Mouse (Mus musculus) lung, adult 2 months (tissue): ENCODE data around the gene Klhl29. TPM values are rescaled to one million over a fixed set of nuclear protein-coding genes. Genes with fewer than 3 reads are reported as not detected.

Experiments used
- DNase-seq: peaks from one replicate; pipeline ENCODE4 v3.0.0; 2022
- H3K4me1 ChIP-seq: fragments of 200-500 bp; 2 replicates; pipeline ENCODE4 v1.6.1; 2011; ENCODE audit warnings: low read length; ENCODE audit not compliant: control insufficient read depth, insufficient read depth
- H3K4me3 ChIP-seq: fragments of 200-500 bp; replicated peaks from 2 replicates; pipeline ENCODE3; 2011; ENCODE audit warnings: low read depth, mild to moderate bottlenecking, control low read depth, low read length; ENCODE audit errors: extremely low read depth
- CTCF ChIP-seq: fragments of 200-500 bp; IDR thresholded peaks from 2 replicates; pipeline ENCODE4 v1.5.1; 2011; ENCODE audit warnings: mild to moderate bottlenecking, low read length, control low read depth; ENCODE audit not compliant: insufficient read depth
- POLR2A ChIP-seq: fragments of 200-500 bp; IDR thresholded peaks from 2 replicates; pipeline ENCODE4 v1.6.1; 2011; ENCODE audit warnings: low read depth, mild to moderate bottlenecking, control low read depth, low read length, borderline replicate concordance; ENCODE audit errors: extremely low read depth
- WGBS: fragments of 180-500 bp; shearing (Covaris S2); methylation state at CpG from one replicate; pipeline ENCODE4 v1.1.7; 2018; 5-methylcytosine and 5-hydroxymethylcytosine counted together
- polyA plus RNA-seq: library from polyadenylated mRNA; depleted of rRNA; stranded (reverse); fragments of >200 nt; gene quantifications from 2 replicates; pipeline ENCODE4 v1.2.3, GENCODE M21; 2012

The Klhl29 gene
- polyA plus RNA-seq, 1 experiment: 4.6 TPM

GRCm38 (mm10) chr12:5279873-5280272 lies 95.6 kb downstream of the Klhl29 start:
- no peak for TF ChIP-seq POLR2A
- TF ChIP-seq CTCF: no peak
- Histone ChIP-seq H3K4me3 (no peak overlapping the region), H3K4me1 (no peaks in the 10 kb centered on the region)
- WGBS: 50% methylated on average over 1 of the region's 1 CpGs
- DNase-seq: no peak

- no peaks in the 10 kb centered on the region for H3K4me1 ChIP-seq
- whole genome bisulfite sequencing: 11% methylated on average over 9 of the region's 9 CpGs
- no peak for TF ChIP-seq CTCF
- TF ChIP-seq POLR2A: no peak
- peak; percentile 74 for DNase-seq
- H3K4me3 ChIP-seq: no peak overlapping the region
Observed at GRCm38 (mm10) chr12:5277028-5277427, 98.5 kb downstream of the Klhl29 start.

- WGBS: 76% methylated on average over 6 of the region's 6 CpGs
- TF ChIP-seq POLR2A: no peak
- no peak for TF ChIP-seq CTCF
- no peaks in the 10 kb centered on the region for H3K4me1 ChIP-seq
- no peak for DNase-seq
- no peak overlapping the region for H3K4me3 ChIP-seq
Observed at GRCm38 (mm10) chr12:5275507-5275936, 100.0 kb downstream of the Klhl29 start.

DNA sequence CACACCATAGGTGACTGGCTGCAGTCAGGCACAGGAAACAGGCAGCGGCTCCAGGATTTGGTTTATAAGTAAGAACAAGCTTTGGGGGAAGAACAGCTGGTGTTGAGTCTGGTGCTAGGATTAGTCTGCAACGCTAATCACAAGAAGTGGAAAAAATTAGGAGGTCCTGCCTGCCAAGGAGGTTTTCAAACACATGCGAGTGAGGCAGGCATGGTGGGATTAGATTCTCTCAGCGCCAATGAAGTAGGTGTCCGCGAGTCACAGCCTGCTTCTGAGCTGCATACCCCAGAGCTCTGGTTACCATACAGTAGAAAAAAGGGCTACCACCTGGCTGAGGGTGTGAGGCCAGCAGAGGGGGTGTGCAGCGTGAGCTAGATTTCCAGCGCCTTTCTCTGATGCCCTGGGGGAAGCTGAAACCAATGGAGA lies 101.0 kb downstream of the Klhl29 start:
- WGBS: 78% methylated on average over 8 of the region's 8 CpGs
- no peak for DNase-seq
- TF ChIP-seq CTCF: no peak
- TF ChIP-seq POLR2A: no peak
- no peaks in the 10 kb centered on the region for H3K4me1 ChIP-seq
- no peak overlapping the region for H3K4me3 ChIP-seq

DNA sequence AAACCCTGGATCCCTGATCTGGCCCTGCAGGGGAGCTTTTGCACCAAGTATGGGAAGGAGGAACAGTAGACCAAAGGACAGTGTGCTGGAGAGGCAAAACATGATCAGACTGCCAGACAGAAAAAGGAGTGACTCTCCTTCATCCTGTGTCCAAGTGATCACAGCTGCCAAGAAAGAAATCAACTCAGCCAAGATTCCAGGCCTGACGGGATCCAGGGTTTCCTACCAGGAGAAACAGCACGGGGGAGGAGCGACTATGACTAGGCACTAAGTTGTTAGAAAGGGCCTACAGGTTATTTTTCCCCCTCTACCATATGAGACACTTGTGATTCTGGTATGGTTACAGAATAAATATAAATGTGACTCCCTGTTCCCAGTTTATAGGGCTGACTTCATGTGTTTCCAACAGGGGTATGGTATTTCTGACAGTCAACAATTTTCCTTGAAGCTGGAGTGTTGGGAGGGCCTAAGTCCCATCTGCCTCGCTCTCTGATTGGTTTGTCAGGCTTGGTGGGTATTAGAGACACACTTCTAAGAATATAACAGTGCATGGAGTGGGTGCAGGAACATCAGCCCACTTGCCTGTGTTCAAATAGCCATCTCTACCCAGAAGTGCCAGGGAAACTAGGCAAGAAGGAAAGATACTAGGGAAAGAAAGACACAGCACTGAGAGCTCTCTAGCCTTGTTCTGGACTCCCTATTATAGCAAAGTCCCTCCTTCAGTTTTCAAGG lies 102.0 kb downstream of the Klhl29 start:
- H3K4me3 ChIP-seq: no peak overlapping the region
- no peak for DNase-seq
- 0 out of 2 replicates have a peak, but pooled peaks cover under 1% of the 10 kb centered on the region for H3K4me1 ChIP-seq
- TF ChIP-seq CTCF (no peak), POLR2A (no peak)
- 48% methylated on average over 4 of the region's 4 CpGs for WGBS

DNA sequence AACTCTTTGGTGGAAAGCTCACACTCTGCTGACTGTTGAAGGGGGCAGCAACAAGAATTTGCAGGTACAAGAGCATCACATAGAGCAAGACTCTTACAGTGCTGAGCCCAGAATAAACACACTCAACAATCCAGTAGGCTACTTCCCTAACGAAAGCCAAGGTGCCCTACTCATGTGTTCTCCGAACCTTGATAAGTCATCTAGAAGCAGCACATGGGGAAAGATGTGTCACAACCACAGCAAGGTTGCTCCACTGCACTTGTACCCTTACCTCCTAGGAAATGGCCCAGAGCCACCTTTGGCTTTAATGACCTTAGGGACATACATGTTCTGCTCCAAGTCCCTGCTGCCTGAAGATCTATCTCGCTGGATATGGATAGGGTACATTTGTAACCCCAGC lies 105.0 kb downstream of the Klhl29 start:
- 74% methylated on average over 3 of the region's 3 CpGs for WGBS
- no peak for DNase-seq
- TF ChIP-seq CTCF: no peak
- Histone ChIP-seq H3K4me1 (0 out of 2 replicates have a peak, but pooled peaks cover 2% of the 10 kb centered on the region), H3K4me3 (no peak overlapping the region)

DNA sequence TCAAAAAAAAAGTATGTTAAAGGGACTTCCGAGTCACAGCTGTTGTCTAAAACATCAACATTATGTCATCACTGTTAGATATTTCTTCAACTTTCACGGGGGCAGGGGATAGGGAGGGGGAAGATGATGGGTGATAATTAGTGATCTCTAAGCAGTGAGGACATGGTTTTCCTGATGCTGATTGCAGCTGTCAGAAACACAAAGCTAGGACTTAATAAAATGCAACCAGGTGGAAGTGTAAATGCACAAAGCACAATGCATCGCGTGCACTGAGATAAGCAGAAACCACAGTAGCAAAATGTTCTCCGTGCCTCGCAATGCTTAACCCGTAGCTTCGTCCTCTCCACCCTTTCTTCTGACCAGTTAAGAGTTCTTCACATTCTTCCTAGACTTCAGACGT lies 105.5 kb downstream of the Klhl29 start:
- no peak for DNase-seq
- WGBS: 61% methylated on average over 9 of the region's 9 CpGs
- H3K4me1 ChIP-seq: 0 out of 2 replicates have a peak, but pooled peaks cover 2% of the 10 kb centered on the region
- no peak for TF ChIP-seq CTCF
- no peak for TF ChIP-seq POLR2A
- H3K4me3 ChIP-seq: no peak overlapping the region

DNA sequence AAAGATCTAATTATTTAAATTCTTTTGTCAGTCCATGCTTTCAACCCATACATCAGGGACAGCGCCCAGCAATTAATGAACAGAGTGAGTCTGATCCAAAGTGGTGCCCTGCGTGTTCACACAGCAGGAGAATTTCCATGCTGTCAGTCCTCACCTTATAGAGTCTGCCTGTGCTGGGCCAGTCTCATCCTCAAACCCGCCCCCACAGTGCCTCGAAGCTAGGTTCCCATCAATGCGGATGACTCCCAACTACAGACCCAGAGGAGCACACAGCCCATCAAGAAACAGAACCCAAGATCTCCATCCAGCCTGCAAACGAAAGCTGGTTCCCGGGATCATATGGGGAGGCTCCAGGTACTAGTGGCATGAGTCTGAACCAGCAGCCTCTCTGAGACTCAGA lies 106.4 kb downstream of the Klhl29 start:
- H3K4me1 ChIP-seq: 0 out of 2 replicates have a peak, but pooled peaks cover 2% of the 10 kb centered on the region
- no peak for DNase-seq
- TF ChIP-seq POLR2A: no peak
- H3K4me3 ChIP-seq: no peak overlapping the region
- WGBS: 87% methylated on average over 7 of the region's 7 CpGs

GRCm38 (mm10) chr12:5268188-5268612 lies 107.3 kb downstream of the Klhl29 start:
- no peak for TF ChIP-seq CTCF
- no peak for DNase-seq
- 53% methylated on average over 9 of the region's 9 CpGs for WGBS
- H3K4me3 ChIP-seq: no peak overlapping the region
- H3K4me1 ChIP-seq: 0 out of 2 replicates have a peak, but pooled peaks cover 2% of the 10 kb centered on the region

- TF ChIP-seq POLR2A: no peak
- no peak for TF ChIP-seq CTCF
- no peak overlapping the region for H3K4me3 ChIP-seq
- H3K4me1 ChIP-seq: 0 out of 2 replicates have a peak, but pooled peaks cover 2% of the 10 kb centered on the region
- no peak for DNase-seq
- 64% methylated on average over 9 of the region's 9 CpGs for WGBS
Observed at GRCm38 (mm10) chr12:5267271-5268187, 108.0 kb downstream of the Klhl29 start.
